Mouse (Mus musculus) limb, embryonic 12.5 days (tissue): ENCODE data around the gene Itfg1. TPM values are rescaled to one million over a fixed set of nuclear protein-coding genes. Genes with fewer than 3 reads are reported as not detected.
"Not testable (repeated sequence)": the region's sequence is repeated elsewhere in the genome, so short reads cannot be mapped to it uniquely, and the experiment has no call there.

Source experiments
- ATAC-seq: fragments of 200-750 bp; cut with Nextera tagmentation; 2 replicates; pipeline ENCODE4 v1.8.0; 2017; ENCODE audit warnings: low read depth, moderate TSS enrichment; ENCODE audit not compliant: insufficient number of reproducible peaks, insufficient read depth, low FRiP score, low TSS enrichment
- H3K27ac ChIP-seq: fragments of 300-500 bp; sonication (generic); 2 replicates; pipeline ENCODE4 v1.5.1; 2016; ENCODE audit warnings: mild to moderate bottlenecking, moderate library complexity
- H3K27me3 ChIP-seq: fragments of 300-500 bp; sonication (generic); 2 replicates; pipeline ENCODE4 v1.6.1; 2016; ENCODE audit warnings: mild to moderate bottlenecking, moderate library complexity
- H3K36me3 ChIP-seq: fragments of 300-500 bp; sonication (generic); 2 replicates; pipeline ENCODE4 v1.6.1; 2016; ENCODE audit warnings: mild to moderate bottlenecking, moderate library complexity
- H3K4me1 ChIP-seq: fragments of 300-500 bp; sonication (generic); replicated peaks from 2 replicates; pipeline ENCODE4 v1.6.1; 2016
- H3K4me2 ChIP-seq: fragments of 300-500 bp; sonication (generic); 2 replicates; pipeline ENCODE4 v1.6.1; 2016; ENCODE audit warnings: mild to moderate bottlenecking, moderate library complexity
- H3K4me3 ChIP-seq: fragments of 300-500 bp; sonication (generic); replicated peaks from 2 replicates; pipeline ENCODE4 v1.5.1; 2016; ENCODE audit warnings: mild to moderate bottlenecking
- H3K9ac ChIP-seq: fragments of 300-500 bp; sonication (generic); replicated peaks from 2 replicates; pipeline ENCODE4 v1.6.1; 2016; ENCODE audit warnings: mild to moderate bottlenecking, moderate library complexity
- H3K9me3 ChIP-seq: fragments of 300-500 bp; sonication (generic); 2 replicates; pipeline ENCODE4 v1.6.1; 2016; ENCODE audit warnings: mild to moderate bottlenecking, moderate library complexity
- WGBS: fragments of 180-500 bp; shearing (Covaris S2); methylation state at CpG from one replicate; pipeline ENCODE4 v1.1.7; 2016; 5-methylcytosine and 5-hydroxymethylcytosine counted together
- polyA plus RNA-seq: library from polyadenylated mRNA; unstranded; fragments of >200 nt; fragmentation: Nextera tagmentation; extraction: Ambion mirVana; gene quantifications from 2 replicates; pipeline ENCODE4 v1.2.1, GENCODE M21; 2016

The Itfg1 gene
- polyA plus RNA-seq, 1 experiment from 2014 or later: 66.6 TPM

GRCm38 (mm10) chr8:85839916-85840656 lies 635 bp downstream of the Itfg1 start:
- peak overlapping the region; percentile 74 for H3K4me2 ChIP-seq
- H3K4me1 ChIP-seq: peaks cover 11% of the 10 kb centered on the region
- H3K36me3 ChIP-seq: peaks cover 18% of the 10 kb centered on the region
- WGBS: 1% methylated on average over 21 of the region's 21 CpGs
- ATAC-seq: no peak; the same call in 1 of the 2 replicates
- H3K4me3 ChIP-seq: peak overlapping the region; percentile 80
- H3K9me3 ChIP-seq: no peaks in the 10 kb centered on the region; the same call in 1 of the 2 replicates
- H3K9ac ChIP-seq: peak overlapping the region; percentile 92
- H3K27ac ChIP-seq: peak overlapping the region; percentile 96
- H3K27me3 ChIP-seq: no peaks in the 10 kb centered on the region

GRCm38 (mm10) chr8:85813621-85814020 lies 27.1 kb downstream of the Itfg1 start:
- no peaks in the 10 kb centered on the region for H3K4me1 ChIP-seq
- H3K4me2 ChIP-seq: no peak overlapping the region
- no peak overlapping the region for H3K27ac ChIP-seq
- no peaks in the 10 kb centered on the region for H3K9me3 ChIP-seq
- H3K9ac ChIP-seq: no peak overlapping the region
- H3K27me3 ChIP-seq: no peaks in the 10 kb centered on the region
- no peak overlapping the region for H3K4me3 ChIP-seq
- no peak for ATAC-seq
- H3K36me3 ChIP-seq: peaks cover 15% of the 10 kb centered on the region

GRCm38 (mm10) chr8:85801408-85801807 lies 39.3 kb downstream of the Itfg1 start:
- Histone ChIP-seq H3K9ac (no peak overlapping the region), H3K9me3 (no peaks in the 10 kb centered on the region), H3K4me2 (no peak overlapping the region), H3K27me3 (no peaks in the 10 kb centered on the region), H3K27ac (no peak overlapping the region), H3K4me1 (no peaks in the 10 kb centered on the region), H3K4me3 (no peak overlapping the region), H3K36me3 (peaks cover 10% of the 10 kb centered on the region)
- ATAC-seq: no peak
- 96% methylated on average over 1 of the region's 1 CpGs for WGBS

GRCm38 (mm10) chr8:85800164-85800563 lies 40.6 kb downstream of the Itfg1 start:
- ATAC-seq: no peak
- H3K36me3 ChIP-seq: peaks cover 10% of the 10 kb centered on the region
- H3K4me1 ChIP-seq: no peaks in the 10 kb centered on the region
- H3K4me3 ChIP-seq: no peak overlapping the region
- H3K27me3 ChIP-seq: no peaks in the 10 kb centered on the region
- 100% methylated on average over 1 of the region's 1 CpGs for WGBS
- H3K9ac ChIP-seq: no peak overlapping the region
- H3K27ac ChIP-seq: no peak overlapping the region
- H3K4me2 ChIP-seq: no peak overlapping the region
- no peaks in the 10 kb centered on the region for H3K9me3 ChIP-seq

GRCm38 (mm10) chr8:85796392-85796791 lies 44.3 kb downstream of the Itfg1 start:
- not testable (repeated sequence) for H3K9me3 ChIP-seq, H3K4me3 ChIP-seq, H3K4me1 ChIP-seq, H3K27me3 ChIP-seq, H3K9ac ChIP-seq, H3K4me2 ChIP-seq, H3K27ac ChIP-seq, ATAC-seq
- peaks cover 15% of the 10 kb centered on the region for H3K36me3 ChIP-seq
- 91% methylated on average over 1 of the region's 1 CpGs for WGBS

GRCm38 (mm10) chr8:85788341-85788740 lies 52.4 kb downstream of the Itfg1 start:
- WGBS: 89% methylated on average over 3 of the region's 3 CpGs
- no peaks in the 10 kb centered on the region for H3K27me3 ChIP-seq
- no peak overlapping the region for H3K27ac ChIP-seq
- peaks cover 5% of the 10 kb centered on the region; the same call in 1 of the 2 replicates for H3K36me3 ChIP-seq
- H3K9me3 ChIP-seq: no peaks in the 10 kb centered on the region
- H3K4me1 ChIP-seq: no peaks in the 10 kb centered on the region
- H3K4me2 ChIP-seq: no peak overlapping the region
- ATAC-seq: no peak
- no peak overlapping the region for H3K9ac ChIP-seq
- H3K4me3 ChIP-seq: no peak overlapping the region

- H3K36me3 ChIP-seq: peaks cover 2% of the 10 kb centered on the region; the same call in 1 of the 2 replicates
- no peak overlapping the region for H3K9ac ChIP-seq
- WGBS: 78% methylated on average over 4 of the region's 4 CpGs
- H3K27me3 ChIP-seq: no peaks in the 10 kb centered on the region
- H3K4me1 ChIP-seq: no peaks in the 10 kb centered on the region
- H3K4me3 ChIP-seq: no peak overlapping the region
- H3K4me2 ChIP-seq: no peak overlapping the region
- no peaks in the 10 kb centered on the region for H3K9me3 ChIP-seq
- ATAC-seq: no peak
- H3K27ac ChIP-seq: no peak overlapping the region
Measured at GRCm38 (mm10) chr8:85787909-85788308, 52.8 kb downstream of the Itfg1 start.

- Histone ChIP-seq H3K4me2 (no peak overlapping the region), H3K4me3 (no peak overlapping the region), H3K9ac (no peak overlapping the region), H3K9me3 (no peaks in the 10 kb centered on the region), H3K4me1 (no peaks in the 10 kb centered on the region), H3K27me3 (no peaks in the 10 kb centered on the region), H3K27ac (no peak overlapping the region), H3K36me3 (no peaks in the 10 kb centered on the region)
- 85% methylated on average over 1 of the region's 1 CpGs for WGBS
- ATAC-seq: no peak
Measured at GRCm38 (mm10) chr8:85785506-85785905, 55.2 kb downstream of the Itfg1 start.

GRCm38 (mm10) chr8:85783871-85784270 lies 56.9 kb downstream of the Itfg1 start:
- H3K27me3 ChIP-seq: no peaks in the 10 kb centered on the region
- no peaks in the 10 kb centered on the region for H3K36me3 ChIP-seq
- no peaks in the 10 kb centered on the region for H3K4me1 ChIP-seq
- WGBS: 94% methylated on average over 1 of the region's 1 CpGs
- ATAC-seq: no peak
- H3K4me2 ChIP-seq: no peak overlapping the region
- no peaks in the 10 kb centered on the region for H3K9me3 ChIP-seq
- no peak overlapping the region for H3K4me3 ChIP-seq
- H3K27ac ChIP-seq: no peak overlapping the region
- H3K9ac ChIP-seq: no peak overlapping the region

- ATAC-seq: no peak
- Histone ChIP-seq H3K4me2 (no peak overlapping the region), H3K27ac (no peak overlapping the region), H3K36me3 (0 out of 2 replicates have a peak, but pooled peaks cover 1% of the 10 kb centered on the region), H3K27me3 (no peaks in the 10 kb centered on the region), H3K9ac (no peak overlapping the region), H3K4me1 (no peaks in the 10 kb centered on the region), H3K9me3 (no peaks in the 10 kb centered on the region), H3K4me3 (no peak overlapping the region)
- WGBS: 77% methylated on average over 3 of the region's 3 CpGs
Measured at GRCm38 (mm10) chr8:85780091-85780490, 60.6 kb downstream of the Itfg1 start.

GRCm38 (mm10) chr8:85745053-85745452 lies 95.7 kb downstream of the Itfg1 start:
- no peak overlapping the region for H3K9ac ChIP-seq
- peaks cover 3% of the 10 kb centered on the region; the same call in 1 of the 2 replicates for H3K36me3 ChIP-seq
- H3K4me1 ChIP-seq: no peaks in the 10 kb centered on the region
- no peaks in the 10 kb centered on the region for H3K27me3 ChIP-seq
- H3K9me3 ChIP-seq: no peaks in the 10 kb centered on the region
- no peak overlapping the region for H3K27ac ChIP-seq
- 90% methylated on average over 2 of the region's 2 CpGs for WGBS
- no peak overlapping the region for H3K4me3 ChIP-seq
- ATAC-seq: no peak
- no peak overlapping the region for H3K4me2 ChIP-seq

- Histone ChIP-seq H3K27ac (no peak overlapping the region), H3K4me3 (no peak overlapping the region), H3K9ac (no peak overlapping the region), H3K27me3 (no peaks in the 10 kb centered on the region), H3K9me3 (no peaks in the 10 kb centered on the region), H3K4me2 (no peak overlapping the region), H3K36me3 (peaks cover 30% of the 10 kb centered on the region), H3K4me1 (no peaks in the 10 kb centered on the region)
- no peak for ATAC-seq
- 87% methylated on average over 3 of the region's 3 CpGs for WGBS
Measured at GRCm38 (mm10) chr8:85730545-85730944, 110.2 kb downstream of the Itfg1 start.
